Mouse (Mus musculus): ENCODE measurements at regions not wholly inside any gene's neighbourhood (a gene's known extent, or its start where the extent isn't known, plus 50 kb on each side); places are given as distances from the start of the nearest gene placed in this dataset.
"Not testable (repeated sequence)": the region's sequence is repeated elsewhere in the genome, so short reads cannot be mapped to it uniquely, and the experiment has no call there.

DNA sequence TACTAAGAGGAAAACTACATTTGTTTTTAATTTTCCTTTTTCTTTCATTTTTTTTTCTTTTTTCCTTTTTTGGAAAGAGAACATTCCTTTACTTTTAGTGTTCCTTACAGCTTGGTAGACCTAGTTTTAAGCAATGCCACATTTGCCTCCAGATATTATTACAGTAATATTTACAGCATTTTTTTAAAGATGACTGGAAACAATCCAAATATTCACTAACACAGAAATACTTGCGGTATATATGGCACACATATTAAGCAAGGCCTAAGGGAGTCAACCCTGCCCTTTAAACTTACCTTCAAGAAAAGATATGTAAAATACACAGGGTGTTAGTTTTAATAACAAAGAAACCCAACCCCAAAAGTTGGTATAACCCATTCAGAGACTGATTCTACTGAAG is 308.1 kb upstream of the Cdh5 start:
- no peak for DNase-seq (ENCODE audit: low read depth, low spot score)

- DNase-seq (ENCODE audit: low read depth, low spot score), result not testable (repeated sequence)
Measured at GRCm38 (mm10) chr8:103798630-103799029, 302.8 kb upstream of the Cdh5 start.

- no peak for DNase-seq (ENCODE audit: low read depth, low spot score)
Measured at GRCm38 (mm10) chr8:103808171-103808570, 293.3 kb upstream of the Cdh5 start.

GRCm38 (mm10) chr8:103808580-103808979 is 292.8 kb upstream of the Cdh5 start:
- no peak for DNase-seq (ENCODE audit: low read depth, low spot score)

DNA sequence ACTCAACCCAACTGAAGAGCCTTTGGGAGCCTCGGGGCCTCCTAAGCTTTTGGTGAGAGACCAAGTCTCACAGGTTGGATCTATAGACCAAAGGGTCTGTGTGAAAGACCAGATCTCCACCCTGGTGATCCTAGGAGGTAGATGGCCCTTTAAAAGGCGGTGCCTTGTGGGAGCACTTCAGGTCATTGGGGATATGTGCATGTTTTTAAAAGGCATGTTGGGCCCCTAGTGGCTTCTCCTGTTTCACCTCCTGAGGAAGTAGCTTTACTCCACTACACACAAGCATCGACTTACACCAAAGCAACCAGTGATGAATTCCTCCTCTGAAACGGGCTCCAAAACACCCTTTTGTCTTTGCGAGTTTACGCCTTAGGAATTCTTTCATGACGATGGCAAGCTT is 292.3 kb upstream of the Cdh5 start:
- DNase-seq (ENCODE audit: low read depth, low spot score), result no peak

GRCm38 (mm10) chr8:103813954-103814591 is 287.4 kb upstream of the Cdh5 start:
- DNase-seq (ENCODE audit: low read depth, low spot score), result no peak

- no peak for DNase-seq (ENCODE audit: low read depth, low spot score)
Measured at GRCm38 (mm10) chr8:103816101-103816894, 285.1 kb upstream of the Cdh5 start.

- DNase-seq (ENCODE audit: low read depth, low spot score), result no peak
Measured at GRCm38 (mm10) chr8:103823541-103823940, 277.9 kb upstream of the Cdh5 start.

DNA sequence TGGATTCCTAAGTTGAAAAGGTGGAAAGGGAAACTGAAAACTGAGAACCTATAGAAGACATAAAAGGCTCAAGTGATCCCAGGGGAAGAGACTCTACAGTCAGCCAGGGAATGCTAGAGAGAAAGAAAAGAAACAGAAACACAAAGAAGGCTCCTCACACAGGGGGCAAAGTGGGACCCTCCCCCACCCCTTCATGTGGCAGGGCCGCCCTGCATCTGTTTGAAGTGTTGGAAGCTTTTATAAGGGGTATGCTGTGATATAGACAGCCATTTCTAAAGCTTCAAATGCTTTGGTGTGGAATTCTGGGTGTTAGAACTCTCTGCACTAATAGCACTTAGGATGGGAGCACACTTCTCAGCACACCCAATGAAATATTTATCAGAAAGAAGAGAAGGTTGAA is 276.7 kb upstream of the Cdh5 start:
- DNase-seq (ENCODE audit: low read depth, low spot score), result no peak

GRCm38 (mm10) chr8:103825289-103825688 is 276.1 kb upstream of the Cdh5 start:
- DNase-seq (ENCODE audit: low read depth, low spot score), result no peak

- no peak for DNase-seq (ENCODE audit: low read depth, low spot score)
Measured at GRCm38 (mm10) chr8:103830416-103830815, 271.0 kb upstream of the Cdh5 start.

- DNase-seq (ENCODE audit: low read depth, low spot score), result no peak
Measured at GRCm38 (mm10) chr8:103839990-103840389, 261.4 kb upstream of the Cdh5 start.

- no peak for DNase-seq (ENCODE audit: low read depth, low spot score)
Measured at GRCm38 (mm10) chr8:103845964-103846363, 255.5 kb upstream of the Cdh5 start.

DNA sequence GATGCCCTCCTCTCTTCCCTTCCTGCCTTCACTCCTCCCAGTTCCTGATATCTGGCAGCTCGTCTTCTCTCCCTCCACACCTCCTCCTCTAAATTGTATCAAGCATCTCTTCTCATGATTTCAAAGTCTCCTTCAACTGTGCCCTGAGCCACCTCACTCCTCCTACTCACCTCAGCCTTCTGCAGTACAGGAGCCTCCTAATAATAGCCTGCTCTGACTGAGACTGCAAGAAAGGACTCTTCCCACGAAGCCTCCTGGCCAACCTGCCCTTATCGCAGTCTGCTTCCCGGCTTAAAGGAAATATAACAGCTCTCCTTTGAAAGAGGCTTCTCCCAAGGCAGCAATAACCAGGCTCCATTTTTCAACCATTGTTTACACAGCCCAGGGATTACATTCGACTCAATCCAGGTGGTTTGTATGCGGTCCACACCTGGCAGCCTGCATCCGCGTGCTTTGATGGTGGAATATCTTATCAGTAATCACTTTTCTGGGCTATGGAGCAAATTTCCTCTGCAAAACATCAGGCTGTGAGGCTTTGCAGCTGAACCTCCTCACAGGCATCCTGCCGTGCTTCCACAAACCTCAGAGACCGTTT is 254.9 kb upstream of the Cdh5 start:
- DNase-seq (ENCODE audit: low read depth, low spot score), result no peak

GRCm38 (mm10) chr8:103849785-103850184 is 251.6 kb upstream of the Cdh5 start:
- no peak for DNase-seq (ENCODE audit: low read depth, low spot score)

DNA sequence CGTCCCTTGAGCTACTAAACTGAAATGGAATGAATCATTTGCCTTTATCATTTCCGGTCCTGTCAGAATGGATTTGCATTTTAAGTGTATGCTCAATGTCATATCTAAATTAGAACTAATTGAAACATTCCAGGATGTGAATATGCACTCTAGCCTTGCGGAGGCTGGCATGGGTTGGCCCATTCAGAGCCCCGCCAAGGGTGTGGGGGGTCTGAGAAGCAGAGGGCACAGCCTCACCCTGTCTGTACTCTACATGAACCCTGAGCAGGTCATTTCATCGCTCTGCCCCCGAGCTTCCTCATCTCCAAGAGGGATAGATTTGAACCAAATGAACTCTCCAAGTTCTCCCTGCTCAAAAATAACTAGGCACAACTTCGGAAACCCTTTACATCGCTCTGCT is 250.1 kb upstream of the Cdh5 start:
- DNase-seq (ENCODE audit: low read depth, low spot score), result no peak

DNA sequence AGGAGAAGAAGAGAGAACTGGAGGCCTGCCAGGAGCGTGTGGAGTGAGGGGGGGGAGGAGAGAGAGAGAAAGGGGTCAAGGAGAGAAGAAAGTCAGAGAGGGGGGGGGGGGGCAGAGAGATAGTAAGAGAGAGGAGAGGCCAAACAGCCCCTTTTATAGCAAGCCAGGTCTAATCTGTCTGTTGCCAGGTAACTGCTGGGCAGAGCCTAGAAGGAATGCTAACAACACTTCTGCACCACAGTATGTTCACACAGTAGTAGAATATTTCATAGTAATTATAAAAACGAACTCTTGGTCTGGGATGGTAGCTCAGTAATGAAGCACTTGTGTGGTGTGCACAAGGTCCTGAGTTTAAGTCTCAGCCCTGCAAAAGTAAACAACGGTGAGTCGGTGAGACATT is 248.4 kb upstream of the Cdh5 start:
- DNase-seq (ENCODE audit: low read depth, low spot score), result no peak

DNA sequence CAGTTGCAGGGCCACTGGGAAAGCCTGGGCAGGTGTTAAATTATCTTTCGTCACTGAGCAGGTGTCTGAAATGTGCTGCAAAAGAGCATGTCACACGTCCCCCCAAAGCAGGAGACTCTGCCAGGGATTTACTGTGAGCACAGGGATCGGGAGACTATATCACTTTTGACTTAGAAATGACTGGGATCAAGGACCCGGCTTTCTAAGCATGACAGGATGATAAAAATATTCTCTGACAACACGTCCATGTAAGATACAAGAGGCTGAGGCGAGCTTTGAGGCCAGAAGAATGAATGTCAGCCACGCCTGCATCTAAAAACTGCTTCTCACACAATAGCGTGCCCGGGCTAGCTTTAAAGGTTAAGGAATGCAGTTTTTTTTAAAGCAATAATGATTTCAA is 246.1 kb upstream of the Cdh5 start:
- DNase-seq (ENCODE audit: low read depth, low spot score), result no peak

GRCm38 (mm10) chr8:103859130-103859529 is 242.3 kb upstream of the Cdh5 start:
- DNase-seq (ENCODE audit: low read depth, low spot score), result no peak

DNA sequence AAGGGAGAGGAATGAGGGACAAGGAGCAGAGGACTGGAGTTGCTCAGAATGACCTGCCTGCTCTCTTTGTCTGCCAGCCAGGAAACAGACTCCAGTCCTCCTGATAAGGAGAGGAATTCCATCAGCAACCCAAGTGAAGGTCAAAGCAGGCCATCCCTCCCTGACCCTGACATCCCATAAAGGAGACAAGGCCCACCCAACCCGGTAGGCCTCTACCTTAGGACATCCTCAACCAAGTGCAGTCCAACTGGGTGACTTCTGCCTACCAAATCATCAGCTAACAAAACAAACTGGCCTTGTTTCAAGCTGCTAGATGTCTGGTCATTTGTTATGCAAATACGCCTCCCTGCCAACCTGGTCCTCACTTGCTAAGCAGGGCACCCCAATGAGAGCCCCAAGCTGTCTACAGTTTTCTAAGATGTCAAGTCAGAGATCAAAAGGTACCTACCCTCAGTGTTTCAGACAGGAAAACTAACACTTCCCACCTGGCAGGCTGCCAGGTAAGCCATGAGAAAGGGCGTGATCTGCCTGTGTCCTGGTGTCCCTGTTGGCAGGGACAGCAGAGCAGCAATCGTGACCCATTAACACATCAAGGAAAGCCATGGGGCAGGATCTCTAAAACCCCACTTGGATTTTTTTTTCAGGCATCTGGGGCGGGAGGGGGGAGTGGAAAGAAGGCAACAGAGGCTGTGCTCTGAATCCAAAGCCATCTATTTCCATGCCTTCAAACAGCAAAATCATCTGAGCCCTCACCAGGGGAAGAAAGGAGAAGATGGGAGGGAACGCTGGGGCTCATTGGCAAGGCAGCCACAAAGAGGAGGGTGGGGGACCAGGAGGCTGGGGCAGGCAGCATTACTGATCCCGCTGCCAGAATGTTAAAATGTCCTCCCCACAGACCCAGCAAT is 227.6 kb upstream of the Cdh5 start:
- no peak for DNase-seq (ENCODE audit: low read depth, low spot score)

- no peak for DNase-seq (ENCODE audit: low read depth, low spot score)
Measured at GRCm38 (mm10) chr8:103874506-103874905, 226.9 kb upstream of the Cdh5 start.

GRCm38 (mm10) chr8:103879505-103879904 is 221.9 kb upstream of the Cdh5 start:
- no peak for DNase-seq (ENCODE audit: low read depth, low spot score)
